Mouse (Mus musculus) monocyte, adult 59 days (primary cell): ENCODE data around the gene Hoxd11. TPM values are rescaled to one million over a fixed set of nuclear protein-coding genes. Genes with fewer than 3 reads are reported as not detected.

Experiments
- total RNA-seq, 2 experiments: library from RNA; stranded (reverse); gene quantifications; one replicate each; pipeline ENCODE4 v1.2.4; 2023

The Hoxd11 gene
- total RNA-seq, result not detected

DNA sequence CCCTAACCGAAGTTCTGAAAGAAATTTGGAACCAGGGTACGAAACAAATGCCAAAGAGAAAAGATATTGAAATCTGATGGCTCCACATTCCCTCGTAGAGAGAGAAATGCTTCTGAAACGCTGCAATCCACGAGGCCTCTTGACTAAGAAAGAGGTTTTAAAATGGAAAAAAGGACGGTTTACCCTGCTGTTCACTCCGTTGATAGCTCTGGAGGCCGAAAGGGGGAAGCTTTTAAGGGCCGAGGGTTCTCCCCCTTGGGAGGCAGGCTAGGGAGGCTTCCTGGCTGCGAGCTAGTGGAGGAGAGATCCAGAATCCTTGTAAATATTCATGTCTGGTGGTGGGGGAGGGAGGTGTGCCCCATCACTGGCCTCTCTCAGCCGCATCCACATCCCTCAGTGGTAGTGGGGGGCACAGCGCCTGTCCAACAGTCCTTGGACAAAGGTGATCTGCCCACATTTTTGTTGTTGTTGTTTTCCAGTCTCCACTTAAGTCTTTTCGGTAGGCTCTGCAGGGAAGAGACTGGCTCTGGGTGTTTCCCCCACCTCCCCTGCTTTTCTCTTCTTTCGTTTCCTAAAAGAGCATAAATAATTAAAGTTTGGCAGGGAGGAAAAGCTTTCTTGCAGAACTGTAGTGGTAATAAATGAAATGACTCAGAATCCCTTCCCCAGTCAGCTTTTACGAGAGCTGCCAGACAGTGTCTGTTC lies at the start of gene Hoxd11:
Gene Hoxd11 (plus strand): TSS at position 667 of the 705 bp plus-strand sequence.

DNA sequence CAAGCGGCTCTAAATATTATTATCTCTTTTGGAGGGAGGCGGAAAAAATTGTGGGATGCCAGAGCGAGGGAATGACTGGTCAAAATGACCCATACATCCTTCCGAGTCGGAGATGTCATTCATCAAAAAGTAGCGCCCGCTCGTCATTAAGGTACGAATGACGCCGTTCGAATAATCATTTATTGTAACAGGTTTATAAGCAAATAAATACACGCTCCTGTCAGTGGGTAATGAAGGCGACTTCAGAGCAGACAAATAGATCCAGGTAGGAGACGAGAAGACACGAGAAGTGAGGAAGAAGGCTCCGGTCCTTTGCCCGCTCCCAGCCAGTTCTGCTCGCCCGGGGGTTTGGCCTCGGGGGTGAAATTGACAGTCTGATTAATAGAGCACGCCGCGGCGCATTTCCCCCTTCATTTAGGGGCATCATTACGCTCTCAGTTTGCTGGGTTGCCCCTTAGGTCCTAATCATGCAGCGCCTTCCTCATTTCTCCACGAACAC lies 19.8 kb upstream of the Hoxd11 start, which contains the start of gene Evx2:
Gene Evx2 (minus strand): TSS at position 51 of the 499 bp plus-strand sequence.

DNA sequence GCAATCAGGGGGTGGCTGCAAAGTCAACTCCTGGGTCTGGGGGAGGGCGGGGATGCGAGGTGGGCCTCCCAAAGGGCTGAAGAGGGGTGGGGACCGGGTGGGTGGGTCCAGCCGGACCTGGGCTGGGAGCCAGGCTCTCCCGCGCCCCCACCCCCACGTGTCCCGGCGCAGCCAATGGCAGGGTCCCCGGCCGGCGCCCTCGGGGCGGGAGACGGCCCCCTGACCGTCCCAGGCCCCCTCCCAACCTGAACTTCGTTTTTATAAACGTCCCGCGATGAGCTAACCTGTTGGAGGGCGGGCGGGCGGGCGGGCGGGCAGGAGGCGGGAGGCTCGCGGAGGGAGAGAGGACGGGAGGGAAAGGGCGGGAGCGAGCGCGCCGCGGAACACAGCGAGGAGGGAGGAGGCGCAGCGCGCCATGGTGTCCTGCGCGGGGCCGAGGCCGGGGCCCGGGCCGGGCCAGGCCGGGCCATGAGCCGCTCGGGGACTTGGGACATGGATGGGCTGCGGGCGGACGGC lies 11.5 kb upstream of the Hoxd11 start, which contains the start of gene Hoxd13:
Gene Hoxd13 (plus strand): TSS at position 469 of the 516 bp plus-strand sequence.

DNA sequence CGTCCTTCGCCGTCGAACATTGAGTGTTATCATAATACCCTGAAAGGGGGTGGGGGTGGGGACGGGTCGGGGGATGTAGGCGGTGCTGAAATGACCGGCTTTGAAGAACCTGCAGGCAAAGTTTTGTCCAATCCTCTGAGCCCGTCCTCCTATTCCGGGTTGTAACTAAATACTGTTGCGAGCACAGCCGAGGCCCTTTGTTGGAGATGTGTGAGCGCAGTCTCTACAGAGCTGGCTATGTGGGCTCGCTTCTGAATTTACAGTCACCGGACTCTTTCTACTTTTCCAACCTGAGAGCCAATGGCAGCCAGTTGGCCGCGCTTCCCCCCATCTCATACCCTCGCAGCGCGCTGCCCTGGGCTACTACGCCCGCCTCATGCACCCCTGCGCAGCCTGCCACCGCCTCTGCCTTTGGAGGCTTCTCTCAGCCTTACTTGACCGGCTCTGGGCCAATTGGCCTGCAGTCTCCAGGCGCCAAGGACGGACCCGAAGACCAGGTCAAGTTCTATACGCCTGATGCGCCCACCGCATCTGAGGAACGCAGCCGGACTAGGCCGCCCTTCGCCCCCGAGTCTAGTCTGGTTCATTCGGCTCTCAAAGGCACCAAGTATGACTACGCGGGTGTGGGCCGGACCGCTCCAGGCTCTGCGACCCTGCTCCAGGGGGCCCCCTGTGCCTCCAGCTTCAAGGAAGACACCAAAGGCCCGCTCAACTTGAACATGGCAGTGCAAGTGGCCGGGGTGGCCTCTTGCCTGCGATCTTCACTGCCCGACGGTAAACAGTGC lies 4.3 kb upstream of the Hoxd11 start, which contains the start of gene Hoxd12:
Gene Hoxd12 (plus strand): TSS at position 133 of the 785 bp plus-strand sequence.

DNA sequence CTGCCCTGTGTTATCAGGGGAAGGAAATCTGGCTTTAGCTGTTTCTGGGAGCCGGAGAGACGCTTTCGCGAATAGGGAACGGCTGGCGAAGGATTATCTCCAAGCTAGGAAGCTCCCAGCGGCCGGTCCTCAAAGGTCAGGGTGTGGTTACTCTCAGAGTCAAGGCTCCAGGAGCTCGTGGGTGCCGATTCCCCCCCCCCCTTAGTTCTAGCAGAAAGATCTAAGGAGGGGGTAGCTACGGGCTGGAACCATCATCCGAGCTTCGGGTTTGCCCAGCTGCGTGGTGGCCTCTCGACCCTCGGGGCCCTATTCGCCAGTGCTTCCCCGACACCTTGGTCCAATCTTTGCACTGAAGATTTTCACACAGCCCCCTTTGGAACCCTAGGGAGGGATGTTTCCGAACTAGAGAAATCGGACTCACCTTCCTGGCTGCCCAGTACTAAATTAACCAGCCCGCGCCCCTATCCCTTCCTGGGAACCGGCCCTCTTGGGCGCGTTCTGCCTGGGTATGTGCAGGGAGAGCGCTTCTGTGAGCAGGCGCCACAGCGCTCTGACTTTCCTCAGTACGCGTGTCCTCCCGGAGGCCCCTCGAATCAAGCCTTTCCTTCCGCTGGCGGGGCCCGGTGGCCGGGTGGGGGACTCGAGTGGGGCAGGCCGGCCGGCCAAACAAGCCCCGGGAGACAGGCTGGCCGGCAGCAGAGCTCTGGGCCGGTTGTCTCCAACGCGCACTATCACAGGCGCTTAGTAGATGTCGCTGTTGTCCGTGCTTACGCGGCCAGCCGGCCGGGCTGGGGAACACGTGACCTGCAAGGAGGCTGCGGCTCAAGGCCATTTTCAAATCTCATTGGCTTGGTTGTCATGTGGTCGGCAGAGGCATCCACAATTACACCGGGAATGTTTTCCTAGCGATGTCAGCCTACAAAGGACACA lies 11.9 kb downstream of the Hoxd11 start, which contains the start of gene Hoxd10:
Gene Hoxd10 (plus strand): TSS at position 903 of the 930 bp plus-strand sequence.

DNA sequence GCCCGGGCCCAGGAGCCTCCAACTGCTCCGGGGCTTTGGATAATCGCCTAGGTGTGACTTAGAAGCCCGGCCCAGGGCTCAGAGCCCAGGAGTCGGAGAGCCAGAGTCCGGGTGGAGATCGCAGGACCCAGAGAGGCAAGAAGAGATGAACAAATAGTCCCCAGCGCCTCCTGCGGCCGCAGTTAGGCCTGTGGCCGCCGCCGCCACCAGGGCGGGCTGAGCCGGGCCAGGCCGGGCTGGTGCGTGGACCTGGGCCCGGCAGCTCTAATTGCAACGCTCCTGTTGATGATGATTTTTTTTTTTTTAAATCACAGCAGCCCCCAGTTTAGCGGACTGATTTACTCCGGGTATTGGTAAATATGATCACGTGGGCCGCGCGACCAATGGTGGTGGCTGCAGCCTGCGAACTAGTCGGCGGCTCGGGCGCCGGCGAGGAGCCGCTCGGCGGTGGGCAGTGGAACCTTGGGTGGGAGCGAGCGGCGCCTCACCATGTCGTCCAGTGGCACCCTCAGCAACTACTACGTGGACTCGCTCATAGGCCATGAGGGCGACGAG lies 18.3 kb downstream of the Hoxd11 start, which contains the start of gene Hoxd9:
Gene Hoxd9 (plus strand): TSS at position 161 of the 555 bp plus-strand sequence.

DNA sequence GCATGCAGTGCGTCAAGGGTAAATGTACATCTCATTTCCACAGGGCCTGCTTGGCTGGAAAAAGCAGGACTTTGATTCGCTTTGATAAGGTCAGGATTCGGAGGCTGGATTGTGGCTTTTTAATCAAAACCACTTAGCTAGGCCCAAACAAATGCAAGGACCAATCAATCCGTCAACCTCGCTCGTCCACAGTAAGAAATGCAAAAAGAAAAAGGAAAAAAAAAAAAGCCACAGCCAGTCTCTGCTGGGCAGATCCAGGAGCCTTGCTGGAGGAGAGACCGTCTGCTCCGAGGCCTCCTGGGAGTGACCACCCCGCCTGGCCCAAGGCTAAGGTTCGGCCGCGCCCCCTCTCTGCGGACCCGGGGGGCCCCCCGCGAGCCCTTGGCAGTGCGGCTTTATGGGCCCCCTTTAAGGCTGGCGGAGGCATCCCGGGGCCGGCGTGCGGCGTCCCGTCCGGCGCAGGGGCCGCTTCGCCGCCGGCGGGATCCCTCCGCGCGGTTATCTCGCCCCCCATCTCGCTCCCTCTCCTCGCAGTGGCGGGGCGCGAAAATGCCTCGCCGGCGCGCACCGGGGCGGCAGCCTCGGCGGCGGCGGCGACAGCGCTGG lies 25.1 kb downstream of the Hoxd11 start, which contains the start of gene Hoxd8:
Gene Hoxd8 (plus strand): TSS at position 223 of the 606 bp plus-strand sequence.

DNA sequence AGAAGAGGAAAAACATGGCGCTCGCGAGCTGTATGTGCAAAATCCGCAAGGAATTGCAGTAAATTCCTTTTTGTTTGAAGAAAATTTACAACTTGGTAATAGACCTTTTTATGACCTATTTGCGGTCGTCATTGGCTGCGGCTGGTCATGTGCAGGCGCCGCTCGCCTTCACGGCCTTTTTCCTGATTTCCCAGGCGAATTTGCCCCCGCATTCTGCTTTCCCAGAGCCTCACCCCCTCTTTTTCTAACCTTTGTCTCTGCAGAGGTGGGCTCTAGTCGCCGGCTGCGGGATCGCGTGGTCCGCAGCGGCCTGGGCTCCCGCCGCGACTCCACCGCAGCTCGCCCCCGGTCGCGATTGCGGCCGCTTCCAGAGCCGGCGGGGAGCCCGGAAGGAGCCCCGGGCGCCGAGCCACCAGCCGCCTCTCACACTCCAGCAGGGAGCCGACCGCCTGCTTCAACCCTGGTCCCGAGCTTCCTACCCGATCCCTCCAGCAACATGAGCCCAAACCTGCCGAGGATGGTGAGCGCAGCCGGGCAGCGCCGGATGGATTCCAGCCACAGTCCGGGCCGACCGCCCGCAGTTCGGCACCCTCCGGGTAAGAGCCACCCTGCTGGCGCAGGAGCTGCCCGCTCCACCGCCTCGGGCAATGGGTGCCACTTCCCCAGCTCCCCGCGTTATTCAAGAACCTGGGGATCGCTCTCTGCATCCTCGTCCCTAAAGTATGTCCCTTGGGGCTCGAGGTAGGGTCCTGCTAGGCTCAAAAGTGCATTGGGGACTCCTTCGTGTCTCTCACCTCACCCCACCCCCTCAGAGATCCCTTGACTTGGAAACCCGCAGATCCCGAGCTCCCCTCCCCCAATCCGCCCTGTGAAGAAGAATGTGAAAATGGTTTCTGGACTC lies 32.6 kb downstream of the Hoxd11 start, which contains the start of the genes Hoxd3 and Hoxd4:
Gene Hoxd3 (plus strand): TSS at position 207 of the 901 bp plus-strand sequence.
Gene Hoxd4 (plus strand): TSS at position 209 of the 901 bp plus-strand sequence.

DNA sequence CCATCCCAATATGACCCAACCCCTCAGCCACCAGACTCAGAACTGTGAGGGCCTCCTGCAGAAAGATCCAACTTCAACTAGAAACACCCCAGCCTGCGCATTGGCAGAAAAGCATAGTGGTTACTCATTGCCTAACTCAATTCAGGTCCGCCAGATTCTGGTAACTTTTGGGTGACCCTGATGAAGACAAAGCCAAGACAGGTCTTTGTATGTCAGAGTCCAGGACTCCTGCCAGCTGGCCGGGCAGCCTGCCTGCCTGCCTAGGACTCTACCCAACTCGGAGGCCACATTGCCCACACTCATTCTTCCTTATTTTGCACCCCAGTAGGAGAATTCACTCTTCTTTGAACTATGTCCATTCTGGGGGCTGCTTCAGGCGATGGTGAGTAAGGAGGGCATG lies 47.2 kb downstream of the Hoxd11 start, which contains the start of gene Gm28230:
Gene Gm28230 (plus strand): TSS at position 178 of the 400 bp plus-strand sequence.

Other genes with a start within 250 kb of the Hoxd11 start
- gene Lnpk, start 100.1 kb upstream of the Hoxd11 start, total RNA-seq, result 10 to 100 TPM; 13.2 to 17.2 TPM
- not detected for gene Evx2, start 20.0 kb upstream of the Hoxd11 start, total RNA-seq
- gene Hoxd13, start 11.2 kb upstream of the Hoxd11 start, total RNA-seq, result not detected
- not detected for gene Hoxd12, start 4.5 kb upstream of the Hoxd11 start, total RNA-seq
- gene Hoxd10, start 12.4 kb downstream of the Hoxd11 start, total RNA-seq, result not detected
- not detected for gene Hoxd9, start 18.2 kb downstream of the Hoxd11 start, total RNA-seq
- gene Hoxd8, start 25.1 kb downstream of the Hoxd11 start, total RNA-seq, result not detected
- not detected for gene Hoxd3, start 32.4 kb downstream of the Hoxd11 start, total RNA-seq
- not detected for gene Hoxd4, start 32.4 kb downstream of the Hoxd11 start, total RNA-seq
- not detected for gene Gm28230, start 47.2 kb downstream of the Hoxd11 start, total RNA-seq
- gene Hoxd1, start 83.4 kb downstream of the Hoxd11 start, total RNA-seq, result not detected
- gene Mtx2, start 146.2 kb downstream of the Hoxd11 start, total RNA-seq, result 10 to 100 TPM; 20.9 to 21.2 TPM